Mouse (Mus musculus): ENCODE data around the gene Smpdl3b. TPM values are rescaled to one million over a fixed set of nuclear protein-coding genes. Genes with fewer than 3 reads are reported as not detected.
"Not testable (repeated sequence)": the region's sequence is repeated elsewhere in the genome, so short reads cannot be mapped to it uniquely, and the experiment has no call there.

The Smpdl3b gene
- polyA plus RNA-seq, 1 experiment from 2014 or later: 5.2 TPM

DNA sequence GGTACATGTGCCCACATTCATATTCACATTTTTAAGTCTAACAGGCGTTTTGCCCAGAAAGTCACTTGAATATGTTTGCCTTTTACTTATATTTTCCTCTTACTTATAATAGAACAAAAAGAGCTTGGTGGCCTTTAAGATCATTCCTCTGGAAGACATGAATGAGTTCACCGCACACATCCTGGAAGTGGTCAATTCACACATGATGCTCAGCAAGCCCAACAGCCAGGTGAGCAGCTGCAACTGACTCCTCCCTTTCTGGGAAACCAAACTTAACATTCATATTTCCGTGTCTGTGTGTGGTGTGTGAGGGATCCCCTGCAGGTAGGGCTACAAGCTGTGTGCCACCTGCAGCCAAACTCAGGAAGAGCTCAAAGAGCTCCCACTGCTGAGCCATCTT lies 17.9 kb upstream of the Smpdl3b start:
- ATAC-seq (ENCODE audit: low FRiP score, low TSS enrichment): no peak
- TF ChIP-seq CTCF (IDR thresholded peaks at IDR 0.05; ENCODE audit: low read depth) (no peak), EP300 (optimal IDR thresholded peaks at IDR 0.05) (no peak)
- Histone ChIP-seq H3K27ac (replicated peaks) (no peak overlapping the region), H3K9me3 (ENCODE audit: control insufficient read depth, low read length) (no peaks in the 10 kb centered on the region), H3K4me1 (replicated peaks; ENCODE audit: control insufficient read depth, insufficient read depth) (no peaks in the 10 kb centered on the region), H3K4me2 (replicated peaks; ENCODE audit: low read depth) (no peak overlapping the region), H3K4me3 (ENCODE audit: low read depth, low read length) (no peak overlapping the region), H3K9ac (ENCODE audit: low read length) (no peak overlapping the region), H3K27me3 (ENCODE audit: control insufficient read depth, insufficient read depth, low read length) (no peaks in the 10 kb centered on the region), H3K36me3 (ENCODE audit: control insufficient read depth, insufficient read depth, low read length) (peaks cover 38% of the 10 kb centered on the region)
- 85% methylated on average over 3 of the region's 3 CpGs for WGBS
- no peak for DNase-seq (ENCODE audit: low spot score)

DNA sequence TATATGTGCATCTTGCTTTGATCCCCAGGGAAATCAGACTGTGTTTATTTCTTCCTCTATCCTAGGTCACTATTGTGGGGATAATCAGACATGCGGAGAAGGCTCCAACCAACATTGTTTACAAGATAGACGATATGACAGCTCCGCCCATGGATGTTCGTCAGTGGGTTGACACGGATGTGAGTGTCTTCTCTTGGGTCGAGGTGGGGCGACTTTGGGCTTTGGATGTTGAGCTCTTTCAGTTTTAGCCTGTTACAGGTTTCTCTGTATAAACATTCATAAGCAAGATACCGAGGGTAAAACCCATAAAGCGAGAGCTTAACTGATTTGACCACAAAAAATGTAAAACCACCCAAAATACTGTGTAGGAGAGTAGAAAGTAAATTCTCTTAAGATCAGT lies 14.7 kb upstream of the Smpdl3b start:
- 84% methylated on average over 9 of the region's 9 CpGs for WGBS
- no peaks in the 10 kb centered on the region for H3K4me1 ChIP-seq (replicated peaks; ENCODE audit: control insufficient read depth, insufficient read depth)
- no peaks in the 10 kb centered on the region for H3K27me3 ChIP-seq (ENCODE audit: control insufficient read depth, insufficient read depth, low read length)
- no peak overlapping the region for H3K4me3 ChIP-seq (ENCODE audit: low read depth, low read length)
- no peak overlapping the region for H3K4me2 ChIP-seq (replicated peaks; ENCODE audit: low read depth)
- no peak overlapping the region for H3K9ac ChIP-seq (ENCODE audit: low read length)
- H3K27ac ChIP-seq (replicated peaks): no peak overlapping the region
- H3K9me3 ChIP-seq (ENCODE audit: control insufficient read depth, low read length): no peaks in the 10 kb centered on the region
- no peak for TF ChIP-seq CTCF (IDR thresholded peaks at IDR 0.05; ENCODE audit: low read depth)
- TF ChIP-seq EP300 (optimal IDR thresholded peaks at IDR 0.05): no peak
- ATAC-seq (ENCODE audit: low FRiP score, low TSS enrichment): no peak
- peaks cover 20% of the 10 kb centered on the region for H3K36me3 ChIP-seq (ENCODE audit: control insufficient read depth, insufficient read depth, low read length)
- DNase-seq (ENCODE audit: low spot score): no peak

DNA sequence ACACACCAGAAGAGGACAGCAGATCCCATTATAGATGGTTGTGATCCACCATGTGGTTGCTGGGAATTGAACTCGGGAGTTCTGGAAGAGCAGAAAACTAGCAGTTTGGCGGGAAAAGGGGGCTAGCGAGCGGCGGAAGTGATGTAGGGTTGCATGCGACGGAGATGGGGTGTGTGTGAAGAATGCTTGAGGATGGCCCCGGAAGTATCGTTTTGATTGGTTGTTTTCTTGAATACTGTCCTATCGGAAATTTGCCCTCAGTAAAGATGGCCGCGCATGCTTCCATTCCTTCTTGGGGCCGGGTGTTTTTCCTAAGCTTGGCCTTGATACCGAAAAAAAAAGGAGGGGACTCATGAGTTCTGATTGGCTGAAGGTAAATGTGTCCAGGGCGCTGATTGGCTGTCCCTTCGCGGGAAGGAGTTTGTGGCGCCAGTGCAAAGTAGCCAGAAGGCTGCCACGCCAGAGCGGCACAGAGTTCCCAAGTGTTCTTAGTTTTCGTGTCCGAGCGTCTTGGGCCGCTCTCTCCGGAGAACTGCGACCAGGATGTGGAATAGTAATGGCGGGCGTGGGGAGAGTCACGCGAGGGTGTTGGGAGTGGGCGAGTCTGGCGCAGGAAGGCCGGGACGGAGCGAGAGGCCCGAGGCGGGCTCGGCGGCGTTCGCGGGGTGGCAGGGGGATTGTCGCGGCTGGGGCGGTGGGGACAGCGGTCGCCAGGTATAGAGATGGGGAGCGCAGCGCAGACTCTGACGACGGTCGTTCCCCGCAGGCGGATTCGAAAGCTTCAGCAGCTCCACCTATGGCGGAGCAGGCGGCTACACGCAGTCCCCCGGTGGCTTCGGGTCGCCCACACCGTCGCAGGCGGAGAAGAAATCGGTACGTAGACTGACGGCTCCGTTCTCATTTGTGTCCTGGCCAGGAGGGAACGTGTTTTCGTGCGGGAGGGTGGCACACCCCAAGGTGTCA lies 11.1 kb upstream of the Smpdl3b start, which contains the start of gene Rpa2:
Gene Rpa2 (plus strand): TSS at position 419 of the 963 bp plus-strand sequence.
- peak; percentile 97 for DNase-seq (ENCODE audit: low spot score)
- peak; percentile 96 for ATAC-seq (ENCODE audit: low FRiP score, low TSS enrichment)
- Histone ChIP-seq H3K27ac (replicated peaks) (peak within 1 kb of the TSS; percentile 86), H3K9ac (ENCODE audit: low read length) (peak within 1 kb of the TSS; percentile 74), H3K4me3 (ENCODE audit: low read depth, low read length) (peak within 1 kb of the TSS; percentile 74), H3K9me3 (ENCODE audit: control insufficient read depth, low read length) (no peaks in the 10 kb centered on the region), H3K36me3 (ENCODE audit: control insufficient read depth, insufficient read depth, low read length) (peaks cover 3% of the 10 kb centered on the region; the same call in 1 of the 2 replicates), H3K27me3 (ENCODE audit: control insufficient read depth, insufficient read depth, low read length) (no peaks in the 10 kb centered on the region), H3K4me1 (replicated peaks; ENCODE audit: control insufficient read depth, insufficient read depth) (no peaks in the 10 kb centered on the region), H3K4me2 (replicated peaks; ENCODE audit: low read depth) (peak within 1 kb of the TSS; percentile 92)
- WGBS: under 1% methylated on average over 67 of the region's 71 CpGs
- TF ChIP-seq EP300 (optimal IDR thresholded peaks at IDR 0.05): peak; percentile 93
- peak; percentile 15; the same call in 1 of the 2 replicates for TF ChIP-seq CTCF (IDR thresholded peaks at IDR 0.05; ENCODE audit: low read depth)

DNA sequence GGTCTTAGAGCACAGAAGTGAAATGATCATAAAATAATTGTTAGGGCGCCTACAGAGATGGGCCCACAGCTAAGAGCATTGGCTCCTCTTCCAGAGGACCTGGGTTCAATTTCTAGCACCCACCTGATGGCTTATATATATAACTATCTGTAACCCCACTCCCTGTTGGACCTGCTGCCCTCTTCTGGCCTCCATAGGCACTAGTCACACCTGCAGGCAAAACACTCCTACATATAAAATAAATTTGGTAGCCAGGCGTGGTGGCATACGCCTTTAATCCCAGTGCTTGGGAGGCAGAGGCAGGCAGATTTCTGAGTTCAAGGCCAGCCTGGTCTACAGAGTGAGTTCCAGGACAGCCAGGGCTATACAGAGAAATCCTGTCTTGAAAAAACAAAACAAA lies 6.1 kb upstream of the Smpdl3b start:
- 83% methylated on average over 3 of the region's 3 CpGs for WGBS
- not testable (repeated sequence) for H3K9me3 ChIP-seq (ENCODE audit: control insufficient read depth, low read length); ATAC-seq (ENCODE audit: low FRiP score, low TSS enrichment); H3K36me3 ChIP-seq (ENCODE audit: control insufficient read depth, insufficient read depth, low read length); H3K4me2 ChIP-seq (replicated peaks; ENCODE audit: low read depth); H3K4me3 ChIP-seq (ENCODE audit: low read depth, low read length); H3K9ac ChIP-seq (ENCODE audit: low read length); H3K4me1 ChIP-seq (replicated peaks; ENCODE audit: control insufficient read depth, insufficient read depth); DNase-seq (ENCODE audit: low spot score); H3K27ac ChIP-seq (replicated peaks); H3K27me3 ChIP-seq (ENCODE audit: control insufficient read depth, insufficient read depth, low read length)

DNA sequence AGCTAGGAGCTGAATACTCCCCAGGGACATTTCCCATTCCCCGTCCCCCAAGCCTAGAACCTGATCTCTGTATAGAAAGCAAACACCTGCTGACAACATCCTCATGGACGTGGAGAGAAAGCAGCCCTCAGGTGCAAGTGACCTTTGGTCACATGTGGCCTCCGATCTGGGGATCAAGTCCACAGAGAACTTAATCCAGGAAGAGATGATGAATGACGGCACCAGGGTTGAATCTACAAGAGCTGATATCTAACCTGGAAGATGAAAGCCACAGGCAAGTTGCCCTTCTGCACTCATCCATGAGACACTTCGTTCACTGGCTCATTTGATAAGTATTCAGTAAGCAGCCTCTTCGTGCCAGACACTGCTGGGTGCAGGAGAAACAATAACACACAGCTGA lies 5.5 kb upstream of the Smpdl3b start:
- DNase-seq (ENCODE audit: low spot score): no peak
- TF ChIP-seq CTCF (IDR thresholded peaks at IDR 0.05; ENCODE audit: low read depth) (no peak), EP300 (optimal IDR thresholded peaks at IDR 0.05) (no peak)
- Histone ChIP-seq H3K4me2 (replicated peaks; ENCODE audit: low read depth) (no peak overlapping the region), H3K4me3 (ENCODE audit: low read depth, low read length) (no peak overlapping the region), H3K27me3 (ENCODE audit: control insufficient read depth, insufficient read depth, low read length) (no peaks in the 10 kb centered on the region), H3K27ac (replicated peaks) (no peak overlapping the region), H3K9ac (ENCODE audit: low read length) (no peak overlapping the region), H3K4me1 (replicated peaks; ENCODE audit: control insufficient read depth, insufficient read depth) (no peaks in the 10 kb centered on the region), H3K9me3 (ENCODE audit: control insufficient read depth, low read length) (no peaks in the 10 kb centered on the region), H3K36me3 (ENCODE audit: control insufficient read depth, insufficient read depth, low read length) (no peaks in the 10 kb centered on the region)
- 54% methylated on average over 6 of the region's 6 CpGs for WGBS
- no peak for ATAC-seq (ENCODE audit: low FRiP score, low TSS enrichment)

DNA sequence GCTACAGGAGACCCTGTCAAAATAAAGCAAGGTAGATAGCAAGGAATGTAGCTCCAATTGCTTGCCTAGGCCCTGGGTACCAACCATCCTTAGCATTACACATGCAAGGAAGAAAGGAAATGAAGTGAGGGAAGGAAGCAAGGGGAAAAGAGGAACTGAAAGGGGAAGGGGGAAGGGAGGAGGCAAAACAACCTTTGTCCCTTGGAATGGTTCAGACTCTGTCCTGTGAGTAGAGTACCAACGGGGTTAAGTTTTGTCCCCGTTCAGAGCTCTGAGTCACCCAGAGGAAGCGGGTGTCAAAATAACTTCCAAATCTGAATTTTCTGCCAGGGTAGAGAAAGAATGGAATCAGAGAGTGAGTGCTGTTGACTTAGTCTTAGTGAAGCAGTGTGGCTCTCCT lies 3.2 kb upstream of the Smpdl3b start:
- Histone ChIP-seq H3K36me3 (ENCODE audit: control insufficient read depth, insufficient read depth, low read length) (no peaks in the 10 kb centered on the region), H3K4me1 (replicated peaks; ENCODE audit: control insufficient read depth, insufficient read depth) (peaks cover 4% of the 10 kb centered on the region; the same call in 1 of the 2 replicates), H3K4me2 (replicated peaks; ENCODE audit: low read depth) (no peak overlapping the region), H3K27me3 (ENCODE audit: control insufficient read depth, insufficient read depth, low read length) (no peaks in the 10 kb centered on the region), H3K27ac (replicated peaks) (no peak overlapping the region), H3K4me3 (ENCODE audit: low read depth, low read length) (no peak overlapping the region), H3K9ac (ENCODE audit: low read length) (no peak overlapping the region), H3K9me3 (ENCODE audit: control insufficient read depth, low read length) (no peaks in the 10 kb centered on the region)
- WGBS: 31% methylated on average over 3 of the region's 3 CpGs
- ATAC-seq (ENCODE audit: low FRiP score, low TSS enrichment) (no peak), DNase-seq (ENCODE audit: low spot score) (no peak)
- TF ChIP-seq CTCF (IDR thresholded peaks at IDR 0.05; ENCODE audit: low read depth) (no peak), EP300 (optimal IDR thresholded peaks at IDR 0.05) (no peak)
